8 mouse cellular contexts compared by ENCODE assay signal in the genomic region with DNA sequence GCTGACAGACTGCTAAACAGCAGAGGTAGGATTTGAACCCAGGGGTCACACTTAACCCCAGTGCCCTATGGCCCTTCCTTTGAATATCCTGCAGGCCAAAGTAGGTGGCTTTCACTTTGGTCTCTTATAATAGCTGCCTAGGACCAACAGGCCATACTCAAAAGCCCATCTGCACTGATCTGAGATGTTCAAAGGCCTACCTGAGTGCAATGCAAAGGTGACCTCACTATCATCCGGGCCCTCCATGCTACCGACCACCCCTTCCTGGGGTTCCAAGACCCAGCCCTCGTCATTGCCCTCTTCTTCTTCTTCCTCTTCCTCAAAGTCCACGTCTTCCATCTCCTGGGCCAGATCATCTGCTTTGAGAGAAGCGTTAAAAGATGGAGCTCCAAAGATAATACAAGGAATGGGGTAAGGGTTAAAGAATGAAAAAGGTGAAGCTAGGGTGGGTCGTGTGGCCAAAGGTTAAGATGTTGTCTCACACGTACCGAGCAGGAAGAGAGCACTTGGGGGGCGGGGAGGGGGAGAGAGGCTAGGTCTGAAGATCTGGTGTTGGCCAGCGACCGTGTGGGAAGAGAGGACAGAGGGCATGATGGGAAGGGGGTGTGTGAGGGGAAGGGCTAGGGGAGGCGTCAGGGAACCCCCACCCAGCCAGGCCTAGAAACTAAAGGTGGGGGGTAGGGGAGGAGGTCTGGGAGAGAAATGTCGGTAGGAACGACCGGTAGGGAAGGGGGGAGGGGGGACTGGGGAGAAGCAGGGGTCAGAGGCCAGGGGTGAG. TPM values are rescaled to one million over a fixed set of nuclear protein-coding genes. Genes with fewer than 3 reads are reported as not detected.
DNase-seq lines count a peak whose midpoint lies in the region; ATAC-seq and TF ChIP-seq lines count a peak whose summit lies in the region.

No protein-coding gene starts in this region.

- ATAC-seq in forebrain, embryonic 14.5 days: peak; percentile 29
- ATAC-seq in intestine, embryonic 14.5 days (replicated peaks; ENCODE audit: low FRiP score, low TSS enrichment, low read depth): peak; percentile 50
- ATAC-seq in limb, embryonic 13.5 days (ENCODE audit: low FRiP score, low read depth): peak; percentile 55; the same call in 1 of the 2 replicates
- peak; percentile 38 for ATAC-seq in midbrain, embryonic 13.5 days

- H3K36me3 ChIP-seq in forebrain, embryonic 14.5 days (ENCODE audit: control insufficient read depth, insufficient read depth, low read length): peaks cover 53% of the 10 kb centered on the region
- H3K36me3 ChIP-seq in intestine, embryonic 14.5 days (ENCODE audit: control insufficient read depth, insufficient read depth, low read length): peaks cover 59% of the 10 kb centered on the region
- peaks cover 55% of the 10 kb centered on the region for H3K36me3 ChIP-seq in limb, embryonic 13.5 days
- H3K36me3 ChIP-seq in midbrain, embryonic 13.5 days: peaks cover 50% of the 10 kb centered on the region

- no peaks in the 10 kb centered on the region for H3K9me3 ChIP-seq in forebrain, embryonic 14.5 days (replicated peaks; ENCODE audit: control insufficient read depth, low read length)
- H3K9me3 ChIP-seq in intestine, embryonic 14.5 days (ENCODE audit: control insufficient read depth, low read length): no peaks in the 10 kb centered on the region
- H3K9me3 ChIP-seq in limb, embryonic 13.5 days: no peaks in the 10 kb centered on the region
- no peaks in the 10 kb centered on the region for H3K9me3 ChIP-seq in midbrain, embryonic 13.5 days

- H3K4me1 ChIP-seq in forebrain, embryonic 14.5 days (ENCODE audit: control insufficient read depth, insufficient read depth, low read length): peaks cover 12% of the 10 kb centered on the region
- peaks cover 32% of the 10 kb centered on the region for H3K4me1 ChIP-seq in intestine, embryonic 14.5 days (replicated peaks; ENCODE audit: control insufficient read depth, insufficient read depth, low read length)
- H3K4me1 ChIP-seq in limb, embryonic 13.5 days: peaks cover 29% of the 10 kb centered on the region
- H3K4me1 ChIP-seq in midbrain, embryonic 13.5 days (replicated peaks): peaks cover 37% of the 10 kb centered on the region

- H3K4me3 ChIP-seq in forebrain, embryonic 14.5 days (ENCODE audit: low read depth, low read length): peak overlapping the region; percentile 70
- peak overlapping the region; percentile 70 for H3K4me3 ChIP-seq in intestine, embryonic 14.5 days (ENCODE audit: low read depth, low read length)
- H3K4me3 ChIP-seq in limb, embryonic 13.5 days: peak overlapping the region; percentile 77
- H3K4me3 ChIP-seq in midbrain, embryonic 13.5 days (replicated peaks): peak overlapping the region; percentile 74

- peak overlapping the region; percentile 67 for H3K27ac ChIP-seq in forebrain, embryonic 14.5 days (ENCODE audit: low read depth, low read length)
- H3K27ac ChIP-seq in intestine, embryonic 14.5 days (ENCODE audit: low read depth): peak overlapping the region; percentile 64; the same call in 1 of the 2 replicates
- peak overlapping the region; percentile 84 for H3K27ac ChIP-seq in limb, embryonic 13.5 days
- H3K27ac ChIP-seq in midbrain, embryonic 13.5 days: peak overlapping the region; percentile 64

- no peak for TF ChIP-seq CTCF in brain, embryonic 14.5 days (IDR thresholded peaks at IDR 0.05; ENCODE audit: borderline replicate concordance, extremely low read depth, insufficient read depth, insufficient read length)

- WGBS in forebrain, embryonic 14.5 days: 15% methylated on average over 15 of the region's 15 CpGs
- WGBS in intestine, embryonic 14.5 days: 11% methylated on average over 15 of the region's 15 CpGs
- 12% methylated on average over 15 of the region's 15 CpGs for WGBS in limb, embryonic 13.5 days
- 15% methylated on average over 15 of the region's 15 CpGs for WGBS in midbrain, embryonic 13.5 days

- H3K9ac ChIP-seq in forebrain, embryonic 14.5 days (ENCODE audit: low read length): peak overlapping the region; percentile 74
- H3K9ac ChIP-seq in intestine, embryonic 14.5 days (ENCODE audit: low read length): peak overlapping the region; percentile 72
- peak overlapping the region; percentile 86 for H3K9ac ChIP-seq in limb, embryonic 13.5 days
- H3K9ac ChIP-seq in midbrain, embryonic 13.5 days (replicated peaks): peak overlapping the region; percentile 74

- H3K4me2 ChIP-seq in forebrain, embryonic 14.5 days (ENCODE audit: low read length): peak overlapping the region; percentile 60
- H3K4me2 ChIP-seq in intestine, embryonic 14.5 days (ENCODE audit: low read length): peak overlapping the region; percentile 93
- H3K4me2 ChIP-seq in limb, embryonic 13.5 days (replicated peaks): peak overlapping the region; percentile 88
- H3K4me2 ChIP-seq in midbrain, embryonic 13.5 days (replicated peaks): peak overlapping the region; percentile 71

- TF ChIP-seq POLR2A in brain, embryonic 14.5 days (IDR thresholded peaks at IDR 0.05; ENCODE audit: borderline replicate concordance, extremely low read depth, insufficient read depth, insufficient read length, poor library complexity, severe bottlenecking): no peak

- no peaks in the 10 kb centered on the region for H3K27me3 ChIP-seq in forebrain, embryonic 14.5 days (replicated peaks; ENCODE audit: control insufficient read depth, insufficient read depth, low read length)
- H3K27me3 ChIP-seq in intestine, embryonic 14.5 days (replicated peaks; ENCODE audit: control insufficient read depth, insufficient read depth, low read length): no peaks in the 10 kb centered on the region
- H3K27me3 ChIP-seq in limb, embryonic 13.5 days: no peaks in the 10 kb centered on the region
- no peaks in the 10 kb centered on the region for H3K27me3 ChIP-seq in midbrain, embryonic 13.5 days

- peak; percentile 98 for DNase-seq in heart, adult 11 months
- DNase-seq in heart, postnatal 25 days (ENCODE audit: low spot score): no peak
- peak; percentile 69 for DNase-seq in brain, embryonic 14.5 days (ENCODE audit: low read depth)
- DNase-seq in forebrain, embryonic 14.5 days (ENCODE audit: low spot score): peak; percentile 55
- peak; percentile 66 for DNase-seq in intestine, embryonic 14.5 days (ENCODE audit: low spot score)
- peak; percentile 38 for DNase-seq in telencephalon, adult 2 months (ENCODE audit: low read depth, low spot score)

- intact Hi-C loops in heart, postnatal 25 days (cut with DNase I): loop anchor here (2.0 to 5.0 kb wide), 2 partner anchors 47 to 77 kb away; a partner anchor contains a TSS

RNA-seq across cellular contexts. Expression of a gene that starts 0.7 kb away (rescaled TPM):
- 10 to 100 TPM; 87.5 to 94.8 TPM for total RNA-seq in heart, postnatal 25 days (2021)
- polyA plus RNA-seq in brain, embryonic 14.5 days (2012; rRNA removed): 161 and 167 TPM in 2 replicates
- polyA plus RNA-seq in forebrain, embryonic 14.5 days (2014; fragmentation: Nextera tagmentation; extraction: Ambion mirVana): 226 and 231 TPM in 2 replicates
- 252 and 269 TPM in 2 replicates for polyA plus RNA-seq in intestine, embryonic 14.5 days (2014; fragmentation: Nextera tagmentation; extraction: Ambion mirVana)
- 220 and 232 TPM in 2 replicates for polyA plus RNA-seq in limb, embryonic 13.5 days (2015; fragmentation: Nextera tagmentation; extraction: Ambion mirVana)
- 198 and 203 TPM in 2 replicates for polyA plus RNA-seq in midbrain, embryonic 13.5 days (2015; fragmentation: Nextera tagmentation; extraction: Ambion mirVana)

RNA-seq across cellular contexts. Expression of a gene that starts 0.9 kb away (rescaled TPM):
- 100 to 1,000 TPM; 160 to 161 TPM for total RNA-seq in heart, postnatal 25 days (2021)
- 58.5 and 63.2 TPM in 2 replicates for polyA plus RNA-seq in brain, embryonic 14.5 days (2012; rRNA removed)
- 108 and 114 TPM in 2 replicates for polyA plus RNA-seq in forebrain, embryonic 14.5 days (2014; fragmentation: Nextera tagmentation; extraction: Ambion mirVana)
- 139 and 142 TPM in 2 replicates for polyA plus RNA-seq in intestine, embryonic 14.5 days (2014; fragmentation: Nextera tagmentation; extraction: Ambion mirVana)
- polyA plus RNA-seq in limb, embryonic 13.5 days (2015; fragmentation: Nextera tagmentation; extraction: Ambion mirVana): 108 and 112 TPM in 2 replicates
- polyA plus RNA-seq in midbrain, embryonic 13.5 days (2015; fragmentation: Nextera tagmentation; extraction: Ambion mirVana): 81.5 and 92.2 TPM in 2 replicates

RNA-seq across cellular contexts. Expression of a gene that starts 5.5 kb away (rescaled TPM):
- not detected for total RNA-seq in heart, postnatal 25 days (2021)
- 0.10 and 0.15 TPM in 2 replicates for polyA plus RNA-seq in brain, embryonic 14.5 days (2012; rRNA removed)
- 0.17 TPM in 1 of 2 replicates, not detected in the other for polyA plus RNA-seq in forebrain, embryonic 14.5 days (2014; fragmentation: Nextera tagmentation; extraction: Ambion mirVana)
- 9.1 and 10.7 TPM in 2 replicates for polyA plus RNA-seq in intestine, embryonic 14.5 days (2014; fragmentation: Nextera tagmentation; extraction: Ambion mirVana)
- 0.18 and 0.31 TPM in 2 replicates for polyA plus RNA-seq in limb, embryonic 13.5 days (2015; fragmentation: Nextera tagmentation; extraction: Ambion mirVana)
- 0.24 and 0.31 TPM in 2 replicates for polyA plus RNA-seq in midbrain, embryonic 13.5 days (2015; fragmentation: Nextera tagmentation; extraction: Ambion mirVana)

RNA-seq across cellular contexts. Expression of a gene that starts 21.5 kb away (rescaled TPM):
- 10 to 100 TPM; 38.4 to 41.5 TPM for total RNA-seq in heart, postnatal 25 days (2021)
- polyA plus RNA-seq in brain, embryonic 14.5 days (2012; rRNA removed): 6.6 and 7.3 TPM in 2 replicates
- 3.7 and 4.9 TPM in 2 replicates for polyA plus RNA-seq in forebrain, embryonic 14.5 days (2014; fragmentation: Nextera tagmentation; extraction: Ambion mirVana)
- polyA plus RNA-seq in intestine, embryonic 14.5 days (2014; fragmentation: Nextera tagmentation; extraction: Ambion mirVana): 36.4 and 42.6 TPM in 2 replicates
- polyA plus RNA-seq in limb, embryonic 13.5 days (2015; fragmentation: Nextera tagmentation; extraction: Ambion mirVana): 30.6 and 31.7 TPM in 2 replicates
- polyA plus RNA-seq in midbrain, embryonic 13.5 days (2015; fragmentation: Nextera tagmentation; extraction: Ambion mirVana): 6.3 and 7.1 TPM in 2 replicates

RNA-seq across cellular contexts. Expression of a gene that starts 48.0 kb away (rescaled TPM):
- total RNA-seq in heart, postnatal 25 days (2021): 100 to 1,000 TPM; 134 to 140 TPM
- polyA plus RNA-seq in brain, embryonic 14.5 days (2012; rRNA removed): 213 and 224 TPM in 2 replicates
- 341 and 351 TPM in 2 replicates for polyA plus RNA-seq in forebrain, embryonic 14.5 days (2014; fragmentation: Nextera tagmentation; extraction: Ambion mirVana)
- 436 and 457 TPM in 2 replicates for polyA plus RNA-seq in intestine, embryonic 14.5 days (2014; fragmentation: Nextera tagmentation; extraction: Ambion mirVana)
- 384 and 389 TPM in 2 replicates for polyA plus RNA-seq in limb, embryonic 13.5 days (2015; fragmentation: Nextera tagmentation; extraction: Ambion mirVana)
- 384 and 393 TPM in 2 replicates for polyA plus RNA-seq in midbrain, embryonic 13.5 days (2015; fragmentation: Nextera tagmentation; extraction: Ambion mirVana)
